Comparison of ENCODE assay signal across 8 mouse cellular contexts in the genomic region with DNA sequence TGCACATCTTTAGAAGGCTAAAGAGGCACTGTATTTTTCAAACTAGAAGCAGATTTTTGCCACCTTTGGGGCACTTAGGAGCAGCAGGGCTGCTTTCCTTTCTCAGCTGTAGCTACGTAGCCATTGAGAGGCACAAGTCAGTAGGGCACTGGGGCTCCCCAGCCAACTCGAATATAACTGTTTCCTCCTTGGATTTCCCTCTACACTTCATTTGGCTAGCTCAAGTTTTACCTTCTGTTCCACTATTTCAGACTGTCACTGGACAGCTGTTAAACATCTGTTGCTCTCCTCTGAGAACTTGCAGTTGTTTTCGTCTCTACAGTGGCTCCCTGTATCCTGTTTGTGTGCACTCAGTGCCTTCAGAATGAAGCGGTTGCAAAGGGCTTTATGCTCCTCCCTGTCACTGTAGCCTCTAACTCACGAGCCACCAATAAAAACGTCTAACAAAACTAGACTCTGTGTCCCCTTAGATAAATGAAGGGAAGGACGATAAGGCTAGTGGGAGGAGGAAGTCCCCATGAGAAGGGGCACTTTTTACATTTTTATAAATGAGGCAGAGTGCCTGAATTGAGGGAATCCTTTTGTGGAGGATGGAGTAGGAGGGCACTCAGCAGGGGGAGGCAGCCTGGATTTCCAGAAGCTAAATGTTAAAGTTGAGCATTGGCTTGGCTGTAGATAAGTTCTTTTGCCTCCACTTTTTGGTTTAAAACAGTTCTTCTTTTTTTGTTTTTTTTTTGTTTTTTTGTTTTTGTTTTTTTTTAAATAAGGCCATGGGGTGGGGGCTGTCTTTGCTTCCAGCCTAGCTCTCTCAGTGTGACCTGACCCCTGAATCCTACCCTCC. TPM values are rescaled to one million over a fixed set of nuclear protein-coding genes. Genes with fewer than 3 reads are reported as not detected.
DNase-seq lines count a peak whose midpoint lies in the region; ATAC-seq and TF ChIP-seq lines count a peak whose summit lies in the region.

No protein-coding gene starts in this region.

- no peak overlapping the region for H3K9ac ChIP-seq in embryonic facial prominence, embryonic 11.5 days (replicated peaks; ENCODE audit: low read length)
- no peak overlapping the region for H3K9ac ChIP-seq in hindbrain, postnatal 0 days (replicated peaks; ENCODE audit: low read length)
- no peak overlapping the region for H3K9ac ChIP-seq in lung, postnatal 0 days (replicated peaks; ENCODE audit: low read depth)

- H3K4me1 ChIP-seq in embryonic facial prominence, embryonic 11.5 days (ENCODE audit: control insufficient read depth, insufficient read depth, low read length): peaks cover 2% of the 10 kb centered on the region; the same call in 1 of the 2 replicates
- H3K4me1 ChIP-seq in hindbrain, postnatal 0 days (ENCODE audit: insufficient read depth, low read length): no peaks in the 10 kb centered on the region
- peaks cover 46% of the 10 kb centered on the region for H3K4me1 ChIP-seq in lung, postnatal 0 days (ENCODE audit: insufficient read depth, low read depth, low read length)

- intact Hi-C loops in gastrocnemius, adult 2 months (cut with DNase I): no loop called here

- WGBS in embryonic facial prominence, embryonic 11.5 days: 12% methylated on average over 7 of the region's 7 CpGs
- 18% methylated on average over 7 of the region's 7 CpGs for WGBS in hindbrain, postnatal 0 days
- 20% methylated on average over 7 of the region's 7 CpGs for WGBS in lung, postnatal 0 days

- TF ChIP-seq EP300 in lung, postnatal 0 days (IDR thresholded peaks at IDR 0.05): no peak; the same call in 1 of the 2 replicates

- no peaks in the 10 kb centered on the region for H3K9me3 ChIP-seq in embryonic facial prominence, embryonic 11.5 days (replicated peaks; ENCODE audit: control insufficient read depth, low read length)
- no peaks in the 10 kb centered on the region for H3K9me3 ChIP-seq in hindbrain, postnatal 0 days (ENCODE audit: low read length)
- no peaks in the 10 kb centered on the region for H3K9me3 ChIP-seq in lung, postnatal 0 days (ENCODE audit: low read length)

- DNase-seq in gastrocnemius, adult 2 months: no peak
- DNase-seq in gastrocnemius, adult 18-20 months (ENCODE audit: low spot score): no peak
- peak; percentile 73 for DNase-seq in embryonic facial prominence, embryonic 11.5 days (ENCODE audit: low spot score)
- DNase-seq in hindbrain, postnatal 0 days (ENCODE audit: low spot score): no peak
- peak; percentile 90 for DNase-seq in lung, postnatal 0 days (ENCODE audit: low spot score)
- DNase-seq in urinary bladder, adult 18-20 months (ENCODE audit: low spot score in 2 of 2): no peak
- DNase-seq in frontal cortex, postnatal 25 days (ENCODE audit: low spot score in 2 of 2): no peak
- no peak for DNase-seq in urinary bladder, adult 2 months (ENCODE audit: low spot score)

- peak overlapping the region; percentile 82 for H3K27ac ChIP-seq in gastrocnemius, adult 2 months
- peak overlapping the region; percentile 57 for H3K27ac ChIP-seq in embryonic facial prominence, embryonic 11.5 days (replicated peaks; ENCODE audit: low read depth, low read length)
- H3K27ac ChIP-seq in hindbrain, postnatal 0 days: peak overlapping the region; percentile 54; the same call in 1 of the 2 replicates
- peak overlapping the region; percentile 72 for H3K27ac ChIP-seq in lung, postnatal 0 days (ENCODE audit: low read length)

- no peaks in the 10 kb centered on the region for H3K27me3 ChIP-seq in embryonic facial prominence, embryonic 11.5 days (ENCODE audit: control insufficient read depth, insufficient read depth, low read length)
- H3K27me3 ChIP-seq in hindbrain, postnatal 0 days (ENCODE audit: insufficient read depth, low read length): no peaks in the 10 kb centered on the region
- no peaks in the 10 kb centered on the region for H3K27me3 ChIP-seq in lung, postnatal 0 days (replicated peaks; ENCODE audit: insufficient read depth, low read length)

- ATAC-seq in embryonic facial prominence, embryonic 11.5 days (replicated peaks; ENCODE audit: insufficient number of reproducible peaks, low FRiP score, low TSS enrichment, low read depth): no peak
- no peak for ATAC-seq in hindbrain, postnatal 0 days
- ATAC-seq in lung, postnatal 0 days: peak; percentile 84

- no peak for TF ChIP-seq CTCF in gastrocnemius, adult 2 months (IDR thresholded peaks at IDR 0.05)
- no peak for TF ChIP-seq CTCF in hindbrain, postnatal 0 days (IDR thresholded peaks at IDR 0.05; ENCODE audit: low read depth)
- no peak for TF ChIP-seq CTCF in lung, postnatal 0 days (IDR thresholded peaks at IDR 0.05)

- H3K36me3 ChIP-seq in embryonic facial prominence, embryonic 11.5 days (replicated peaks; ENCODE audit: control insufficient read depth, insufficient read depth, low read depth, low read length): no peaks in the 10 kb centered on the region
- H3K36me3 ChIP-seq in hindbrain, postnatal 0 days (ENCODE audit: insufficient read depth, low read length): no peaks in the 10 kb centered on the region
- no peaks in the 10 kb centered on the region; the same call in 1 of the 2 replicates for H3K36me3 ChIP-seq in lung, postnatal 0 days (ENCODE audit: insufficient read depth, low read length)

- peak overlapping the region; percentile 7; the same call in 1 of the 2 replicates for H3K4me3 ChIP-seq in gastrocnemius, adult 2 months
- no peak overlapping the region for H3K4me3 ChIP-seq in embryonic facial prominence, embryonic 11.5 days (ENCODE audit: low read depth, low read length)
- no peak overlapping the region for H3K4me3 ChIP-seq in hindbrain, postnatal 0 days (ENCODE audit: low read length)
- H3K4me3 ChIP-seq in lung, postnatal 0 days (ENCODE audit: low read depth, low read length): no peak overlapping the region

- no peak overlapping the region for H3K4me2 ChIP-seq in embryonic facial prominence, embryonic 11.5 days (ENCODE audit: low read depth, low read length)
- H3K4me2 ChIP-seq in hindbrain, postnatal 0 days (ENCODE audit: low read depth, low read length): no peak overlapping the region
- H3K4me2 ChIP-seq in lung, postnatal 0 days (replicated peaks; ENCODE audit: low read depth, low read length): no peak overlapping the region

RNA-seq across cellular contexts. Expression of gene Cyth3, which starts 32.6 kb away (rescaled TPM):
- 10 to 100 TPM; 10.7 to 15.8 TPM for total RNA-seq in gastrocnemius, adult 2 months (2021)
- 10 to 100 TPM; 10.1 to 12.1 TPM for total RNA-seq in gastrocnemius, adult 18-20 months (2021)
- polyA plus RNA-seq in embryonic facial prominence, embryonic 11.5 days (2014; fragmentation: Nextera tagmentation; extraction: Ambion mirVana): 38.5 and 41.8 TPM in 2 replicates
- total RNA-seq in hindbrain, postnatal 0 days (2014; rRNA removed): 43.3 and 43.6 TPM in 2 replicates
- 35.5 and 36.3 TPM in 2 replicates for polyA plus RNA-seq in hindbrain, postnatal 0 days (2015; fragmentation: Nextera tagmentation; extraction: Ambion mirVana)
- polyA plus RNA-seq in lung, postnatal 0 days (2015; fragmentation: Nextera tagmentation; extraction: Ambion mirVana): 87.3 and 96.6 TPM in 2 replicates
- 43.7 and 45.6 TPM in 2 replicates for polyA plus RNA-seq in urinary bladder, adult 2 months (2012; rRNA removed)

Comparison
In these comparisons a context has a peak if more than half of its experiments do, and no peak if none do; other contexts are left out.
1. DNase-seq: peak in embryonic facial prominence, embryonic 11.5 days (single experiment) and lung, postnatal 0 days (single experiment); none in gastrocnemius, adult 2 months (single experiment), gastrocnemius, adult 18-20 months (single experiment), hindbrain, postnatal 0 days (single experiment), urinary bladder, adult 18-20 months (0 of 2), frontal cortex, postnatal 25 days (0 of 2) and urinary bladder, adult 2 months (single experiment).
2. Peak in every context shown above with its lines, with median percentiles within 50 percentile points of each other: H3K27ac ChIP-seq.